In the genomic region with DNA sequence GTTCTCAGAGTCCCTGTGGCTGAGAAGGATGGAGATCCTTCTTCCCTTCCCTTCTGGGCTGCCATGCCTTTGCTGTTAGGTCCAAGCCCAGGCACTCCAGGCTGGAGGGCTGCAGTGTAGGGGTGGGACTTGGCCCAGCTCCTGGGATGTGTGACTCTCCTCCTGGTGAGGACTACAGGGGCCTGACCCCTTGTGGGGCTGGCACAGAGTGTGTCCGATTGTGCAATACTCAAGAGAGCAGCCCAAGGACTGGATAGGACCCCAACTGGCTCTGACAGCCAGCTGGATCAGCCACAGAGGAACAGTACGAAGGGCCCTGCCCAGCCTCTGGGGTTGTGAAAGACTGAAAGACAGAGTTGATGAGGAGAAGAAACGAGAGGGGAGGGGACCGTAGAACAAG, we compare ENCODE assay signal across 8 mouse cellular contexts. TPM values are rescaled to one million over a fixed set of nuclear protein-coding genes. Genes with fewer than 3 reads are reported as not detected.
DNase-seq lines count a peak whose midpoint lies in the region; ATAC-seq and TF ChIP-seq lines count a peak whose summit lies in the region.

No protein-coding gene starts in this region.

- H3K4me1 ChIP-seq in embryonic facial prominence, embryonic 13.5 days, result peaks cover 25% of the 10 kb centered on the region
- H3K4me1 ChIP-seq in embryonic facial prominence, embryonic 10.5 days, result peaks cover 21% of the 10 kb centered on the region
- H3K4me1 ChIP-seq in forebrain, embryonic 10.5 days, result peaks cover 17% of the 10 kb centered on the region

- 13% methylated on average over 4 of the region's 4 CpGs for WGBS in embryonic facial prominence, embryonic 13.5 days
- WGBS in embryonic facial prominence, embryonic 10.5 days, result 12% methylated on average over 4 of the region's 4 CpGs
- WGBS in forebrain, embryonic 10.5 days, result 14% methylated on average over 4 of the region's 4 CpGs

- intact Hi-C loops in heart, postnatal 14 days (cut with DNase I), result no loop called here

- no peak for DNase-seq in embryonic facial prominence, embryonic 10.5 days (ENCODE audit: low spot score)
- DNase-seq in adrenal gland, adult 8-10 months, result peak; percentile 52
- peak; percentile 76 to 83 for DNase-seq in heart, postnatal 14 days
- DNase-seq in lung, postnatal 36 days, result peak; percentile 94
- DNase-seq in layer of hippocampus, adult 2 months (ENCODE audit: low spot score in 2 of 2), result no peak
- no peak for DNase-seq in thymus, postnatal 4 days
- no peak for DNase-seq in forebrain, embryonic 10.5 days (ENCODE audit: extremely low spot score, low spot score)

- peaks cover 59% of the 10 kb centered on the region for H3K27me3 ChIP-seq in embryonic facial prominence, embryonic 13.5 days
- H3K27me3 ChIP-seq in embryonic facial prominence, embryonic 10.5 days (replicated peaks; ENCODE audit: low read depth, poor library complexity, severe bottlenecking), result peaks cover 73% of the 10 kb centered on the region
- peaks cover 82% of the 10 kb centered on the region for H3K27me3 ChIP-seq in forebrain, embryonic 10.5 days (ENCODE audit: poor library complexity, severe bottlenecking)

- no peak; the same call in 1 of the 2 replicates for ATAC-seq in embryonic facial prominence, embryonic 13.5 days (ENCODE audit: insufficient number of reproducible peaks, insufficient read depth, low FRiP score, low TSS enrichment, low read depth)

- peak overlapping the region; percentile 62 for H3K4me2 ChIP-seq in embryonic facial prominence, embryonic 13.5 days

- H3K27ac ChIP-seq in embryonic facial prominence, embryonic 13.5 days, result no peak overlapping the region
- no peak overlapping the region for H3K27ac ChIP-seq in embryonic facial prominence, embryonic 10.5 days (replicated peaks)
- H3K27ac ChIP-seq in layer of hippocampus, adult 2 months, result no peak overlapping the region
- no peak overlapping the region for H3K27ac ChIP-seq in forebrain, embryonic 10.5 days

- no peaks in the 10 kb centered on the region for H3K36me3 ChIP-seq in embryonic facial prominence, embryonic 13.5 days
- H3K36me3 ChIP-seq in embryonic facial prominence, embryonic 10.5 days (replicated peaks), result no peaks in the 10 kb centered on the region
- H3K36me3 ChIP-seq in forebrain, embryonic 10.5 days (replicated peaks), result no peaks in the 10 kb centered on the region

- no peak overlapping the region for H3K9ac ChIP-seq in embryonic facial prominence, embryonic 13.5 days

- peak overlapping the region; percentile 44; the same call in 1 of the 2 replicates for H3K4me3 ChIP-seq in embryonic facial prominence, embryonic 13.5 days
- no peak overlapping the region for H3K4me3 ChIP-seq in embryonic facial prominence, embryonic 10.5 days
- no peak overlapping the region for H3K4me3 ChIP-seq in layer of hippocampus, adult 2 months
- H3K4me3 ChIP-seq in forebrain, embryonic 10.5 days, result no peak overlapping the region

- no peaks in the 10 kb centered on the region for H3K9me3 ChIP-seq in embryonic facial prominence, embryonic 13.5 days
- no peaks in the 10 kb centered on the region for H3K9me3 ChIP-seq in embryonic facial prominence, embryonic 10.5 days
- no peaks in the 10 kb centered on the region for H3K9me3 ChIP-seq in forebrain, embryonic 10.5 days

- TF ChIP-seq CTCF in layer of hippocampus, adult 2 months (conservative IDR thresholded peaks at IDR 0.05), result no peak

RNA-seq across cellular contexts. Expression of a gene that starts 1.5 kb away (rescaled TPM):
- 7.9 and 8.4 TPM in 2 replicates for polyA plus RNA-seq in embryonic facial prominence, embryonic 13.5 days (2015; fragmentation: Nextera tagmentation; extraction: Ambion mirVana)
- 1.8 and 2.4 TPM in 2 replicates for polyA plus RNA-seq in embryonic facial prominence, embryonic 10.5 days (2016; fragmentation: Nextera tagmentation; extraction: Ambion mirVana)
- total RNA-seq in adrenal gland, adult 8-10 months (2022), result 10 to 100 TPM in 2 of 4 experiments, 1 to 10 TPM in 2; 3.1 to 17.7 (median 9.9) TPM
- total RNA-seq in heart, postnatal 14 days (2021), result 1 to 10 TPM; 3.3 to 3.9 TPM
- total RNA-seq in layer of hippocampus, adult 2 months (2021), result 1 to 10 TPM; 2.8 to 4.5 TPM
- polyA plus RNA-seq in forebrain, embryonic 10.5 days (2016; fragmentation: Nextera tagmentation; extraction: Ambion mirVana), result 0.81 and 0.95 TPM in 2 replicates

RNA-seq across cellular contexts. Expression of a gene that starts 16.1 kb away (rescaled TPM):
- polyA plus RNA-seq in embryonic facial prominence, embryonic 13.5 days (2015; fragmentation: Nextera tagmentation; extraction: Ambion mirVana), result 0.06 and 0.14 TPM in 2 replicates
- 0.10 and 0.16 TPM in 2 replicates for polyA plus RNA-seq in embryonic facial prominence, embryonic 10.5 days (2016; fragmentation: Nextera tagmentation; extraction: Ambion mirVana)
- total RNA-seq in adrenal gland, adult 8-10 months (2022), result under 1 TPM; 0.17 to 0.35 (median 0.23) TPM
- total RNA-seq in heart, postnatal 14 days (2021), result under 1 TPM; 0.36 to 0.41 TPM
- total RNA-seq in layer of hippocampus, adult 2 months (2021), result 1 to 10 TPM; 5.3 to 6.7 TPM
- polyA plus RNA-seq in forebrain, embryonic 10.5 days (2016; fragmentation: Nextera tagmentation; extraction: Ambion mirVana), result 0.09 and 0.14 TPM in 2 replicates

Comparison
In these comparisons a context has a peak if more than half of its experiments do, and no peak if none do; other contexts are left out.
1. DNase-seq: peak in adrenal gland, adult 8-10 months (single experiment), heart, postnatal 14 days (2 of 2) and lung, postnatal 36 days (single experiment); none in embryonic facial prominence, embryonic 10.5 days (single experiment), layer of hippocampus, adult 2 months (0 of 2), thymus, postnatal 4 days (single experiment) and forebrain, embryonic 10.5 days (single experiment).
2. RNA of a gene that starts 16.1 kb away (total RNA-seq): 5.3 to 6.7 TPM in layer of hippocampus, adult 2 months; 0.36 to 0.41 TPM in heart, postnatal 14 days and 0.17 to 0.35 TPM in adrenal gland, adult 8-10 months; every median in the first group is over 4 times any median in the second.